Mouse (Mus musculus): ENCODE results near the gene Dync1h1.
"Not testable (repeated sequence)": the region's sequence is repeated elsewhere in the genome, so short reads cannot be mapped to it uniquely, and the experiment has no call there.

Dync1h1 gene

DNA sequence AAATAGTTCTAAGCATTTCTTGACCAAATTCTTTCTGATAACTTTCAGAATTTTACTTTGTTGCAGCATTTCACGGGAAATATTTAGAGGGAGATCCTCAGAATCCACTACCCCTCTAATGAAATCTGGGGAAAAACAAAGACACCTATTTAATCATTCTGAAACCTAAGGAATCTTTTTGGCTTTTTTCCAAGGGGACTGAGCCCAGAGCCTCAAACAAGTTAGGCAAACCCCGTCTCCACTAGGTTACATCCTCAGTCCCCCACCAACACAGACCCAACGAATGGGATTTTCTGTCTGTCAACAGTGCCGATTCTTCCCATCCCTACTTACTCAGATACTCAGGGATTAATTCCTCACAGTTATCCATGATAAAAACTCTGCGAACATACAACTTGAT is 92.1 kb downstream of the Dync1h1 start:
- DNase-seq (ENCODE audit: extremely low read depth, low read depth, low spot score), result not testable (repeated sequence)

DNA sequence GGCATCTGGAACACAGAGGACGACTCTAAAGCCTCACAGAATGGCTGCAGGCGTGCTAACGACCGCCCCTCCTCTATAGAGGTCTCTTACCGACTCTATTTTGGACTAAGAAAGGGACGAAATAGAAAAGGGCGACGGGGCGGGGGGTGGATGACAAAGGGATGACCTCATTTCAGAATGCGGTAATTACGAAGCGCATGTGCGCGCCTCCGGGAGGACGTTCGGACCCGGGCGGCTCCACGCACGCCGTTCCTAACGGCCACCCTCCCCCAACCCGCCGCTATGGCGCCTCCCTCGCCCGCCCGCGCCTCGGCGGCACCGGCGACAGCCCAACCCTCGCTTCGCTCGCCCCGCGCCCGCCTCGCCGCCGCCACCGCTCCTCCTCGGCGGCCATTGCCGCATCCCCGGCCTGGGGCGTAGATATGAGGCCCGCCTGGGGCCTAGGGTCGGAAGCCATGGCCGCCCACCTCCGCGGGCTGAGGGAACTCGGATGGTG is 94.5 kb downstream of the Dync1h1 start:
- no peak for DNase-seq (ENCODE audit: extremely low read depth, low read depth, low spot score)

DNA sequence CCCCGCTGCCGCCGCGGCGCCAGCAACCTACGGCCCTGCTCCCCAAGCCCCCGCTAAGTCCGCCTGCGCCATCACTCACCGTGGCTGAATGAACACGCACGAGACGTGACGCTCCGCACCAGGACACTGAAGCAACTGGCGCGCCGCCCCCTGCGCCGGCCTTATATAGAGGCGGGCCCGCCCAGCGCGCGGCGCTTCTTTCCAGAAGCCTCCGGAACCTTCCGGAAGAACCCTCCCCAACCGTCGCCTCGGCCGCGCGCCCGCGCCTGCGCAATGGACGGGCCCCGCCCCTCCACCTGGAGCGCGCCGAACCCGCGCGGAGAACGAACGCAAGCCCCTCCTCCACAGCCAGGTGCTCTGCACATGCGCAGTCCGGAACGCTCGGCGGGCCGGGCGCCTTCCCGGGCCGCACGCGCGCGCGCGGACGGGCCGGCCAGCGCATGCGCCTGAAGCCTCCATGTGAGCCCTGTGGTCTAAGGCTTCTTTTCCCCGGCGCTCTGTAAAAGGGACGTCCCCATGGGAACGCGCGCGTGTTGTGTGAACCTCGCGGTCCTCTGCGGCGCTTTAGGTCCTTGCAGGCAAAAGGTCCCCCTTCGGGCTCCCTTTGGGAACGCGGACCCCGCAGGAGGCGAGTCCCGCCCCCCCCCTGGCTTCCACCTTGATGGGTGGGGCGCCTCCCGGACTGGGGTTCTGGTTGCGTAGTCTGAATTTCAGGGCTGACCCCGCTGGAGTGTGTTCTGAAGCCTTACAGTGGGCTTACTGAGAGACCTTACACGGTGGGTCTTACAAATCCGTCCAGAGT is 95.1 kb downstream of the Dync1h1 start:
- DNase-seq (ENCODE audit: extremely low read depth, low read depth, low spot score), result no peak

DNA sequence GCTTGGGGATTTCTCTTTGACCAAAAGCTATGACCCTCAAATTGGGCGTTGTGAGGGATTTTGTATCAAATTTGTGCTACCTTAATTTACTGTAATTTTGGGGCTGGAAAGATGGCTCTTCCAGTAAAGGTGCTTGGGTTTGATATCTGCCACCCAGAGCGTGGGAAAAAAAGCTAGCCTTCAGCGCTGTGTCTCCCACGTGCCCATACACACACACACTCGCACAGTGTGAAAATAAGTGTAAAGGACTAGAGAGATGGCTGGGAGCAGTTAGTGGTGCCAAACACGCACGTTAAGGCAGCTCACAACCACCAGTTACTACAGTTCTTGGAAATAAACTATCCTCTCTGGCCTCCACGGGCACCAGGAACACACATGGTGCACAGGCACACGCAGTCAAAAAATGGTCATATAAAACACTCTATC is 95.7 kb downstream of the Dync1h1 start:
- DNase-seq (ENCODE audit: extremely low read depth, low read depth, low spot score), result no peak

DNA sequence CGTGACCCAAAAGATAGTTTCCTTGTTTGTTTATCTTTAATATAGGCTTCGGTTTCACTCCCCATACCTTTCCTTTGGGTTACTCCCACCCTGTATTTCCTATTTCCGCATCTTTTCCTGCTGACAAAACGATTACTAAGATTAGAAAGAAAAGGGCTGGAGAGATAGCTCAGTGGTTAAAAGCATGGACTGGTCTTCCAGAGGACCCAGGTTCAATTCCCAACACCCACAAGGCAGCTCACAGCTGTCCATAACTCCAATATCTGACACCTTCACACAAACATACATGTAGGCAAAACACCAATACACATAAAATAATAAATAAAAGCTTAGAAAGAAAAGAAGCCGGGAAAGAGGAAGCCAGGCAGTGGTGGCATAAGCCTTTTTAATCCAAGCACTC is 96.2 kb downstream of the Dync1h1 start:
- DNase-seq (ENCODE audit: extremely low read depth, low read depth, low spot score), result no peak

DNA sequence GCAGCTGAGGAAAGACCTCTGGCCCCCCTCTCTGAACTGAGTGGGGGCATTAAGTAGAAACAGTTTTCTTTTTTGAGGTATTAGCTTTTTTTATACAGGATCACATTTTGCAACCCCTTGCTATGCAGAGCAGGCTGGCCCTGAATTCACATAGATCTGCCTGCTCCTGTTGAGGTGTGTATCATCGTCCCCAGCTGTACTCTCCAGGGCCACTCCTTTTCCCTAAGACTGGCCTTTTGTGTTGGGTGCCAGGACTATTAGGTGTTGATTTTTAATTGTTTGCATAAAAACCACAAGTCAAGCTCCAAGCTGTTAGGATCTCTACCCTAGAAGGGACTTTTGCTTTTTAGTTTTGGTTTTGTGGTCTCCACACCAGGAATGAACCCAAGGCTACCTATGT is 96.8 kb downstream of the Dync1h1 start:
- no peak for DNase-seq (ENCODE audit: extremely low read depth, low read depth, low spot score)

DNA sequence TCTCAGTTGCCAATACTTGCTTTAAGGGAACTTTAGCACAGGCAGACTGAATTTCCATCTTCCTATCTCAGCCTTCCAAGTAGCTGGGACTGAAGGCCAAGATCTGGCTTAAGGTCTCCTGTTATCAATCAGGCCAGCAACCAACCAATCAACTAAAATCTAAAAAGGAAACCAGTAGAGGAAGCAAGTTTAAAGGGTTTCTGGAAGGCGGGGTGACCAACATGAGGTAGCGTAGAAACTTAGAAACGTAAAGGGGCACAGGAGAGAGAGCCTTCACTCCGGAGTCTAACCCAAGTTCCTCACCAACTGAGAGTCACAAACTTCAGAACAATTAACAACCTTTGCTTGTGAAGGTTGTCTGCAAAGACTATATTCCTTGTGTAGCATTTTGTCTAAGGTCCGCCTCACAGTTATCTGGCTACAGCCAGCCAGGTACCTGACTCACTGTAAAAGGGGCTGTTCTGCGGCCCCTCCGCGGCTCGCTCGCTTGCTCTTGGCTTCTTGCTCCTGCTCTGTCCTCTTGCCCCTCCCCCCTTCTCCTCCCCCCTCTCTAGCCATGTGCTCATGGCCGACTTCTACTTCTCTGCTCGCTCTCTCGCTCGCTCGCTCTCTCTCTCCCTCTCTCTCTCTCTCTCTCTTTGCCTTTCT is 97.4 kb downstream of the Dync1h1 start:
- no peak for DNase-seq (ENCODE audit: extremely low read depth, low read depth, low spot score)

DNA sequence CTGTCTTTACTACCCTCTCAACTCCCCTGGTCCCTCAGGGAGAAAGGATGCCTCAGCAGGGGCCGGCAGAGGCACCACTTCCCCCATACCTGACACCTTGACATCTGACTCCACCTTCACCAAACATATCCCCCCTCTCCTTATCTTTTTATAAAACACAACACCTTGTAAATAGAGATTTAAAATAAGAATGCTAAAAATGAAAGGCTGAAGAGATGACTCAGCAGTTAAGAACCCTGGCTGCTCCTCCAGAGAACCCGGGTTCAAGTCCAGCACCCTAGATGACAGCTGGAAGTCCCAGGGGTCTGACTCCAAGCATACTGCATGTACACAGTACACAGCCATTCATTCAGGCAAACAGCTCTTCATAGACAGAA is 97.9 kb downstream of the Dync1h1 start:
- no peak for DNase-seq (ENCODE audit: extremely low read depth, low read depth, low spot score)

DNA sequence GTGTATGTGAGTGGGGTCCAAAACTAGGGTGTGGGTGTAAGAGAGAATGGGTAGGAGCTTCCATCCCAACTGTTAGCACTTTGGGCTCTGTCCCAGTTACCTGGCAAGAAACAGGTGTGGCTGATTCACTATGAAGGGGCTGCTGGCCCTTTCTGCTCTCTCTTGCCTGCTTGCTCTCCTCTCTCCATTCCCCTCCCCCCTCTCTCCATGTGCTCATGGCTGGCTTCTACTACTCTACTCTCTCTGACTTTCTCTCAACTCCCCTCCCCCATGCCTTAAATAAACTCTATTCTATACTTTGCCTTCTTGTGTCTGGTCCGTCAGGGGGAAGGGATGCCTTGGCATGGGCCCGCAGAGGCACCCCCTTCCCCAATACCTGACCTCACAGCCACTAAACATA is 99.5 kb downstream of the Dync1h1 start:
- no peak for DNase-seq (ENCODE audit: extremely low read depth, low read depth, low spot score)

DNA sequence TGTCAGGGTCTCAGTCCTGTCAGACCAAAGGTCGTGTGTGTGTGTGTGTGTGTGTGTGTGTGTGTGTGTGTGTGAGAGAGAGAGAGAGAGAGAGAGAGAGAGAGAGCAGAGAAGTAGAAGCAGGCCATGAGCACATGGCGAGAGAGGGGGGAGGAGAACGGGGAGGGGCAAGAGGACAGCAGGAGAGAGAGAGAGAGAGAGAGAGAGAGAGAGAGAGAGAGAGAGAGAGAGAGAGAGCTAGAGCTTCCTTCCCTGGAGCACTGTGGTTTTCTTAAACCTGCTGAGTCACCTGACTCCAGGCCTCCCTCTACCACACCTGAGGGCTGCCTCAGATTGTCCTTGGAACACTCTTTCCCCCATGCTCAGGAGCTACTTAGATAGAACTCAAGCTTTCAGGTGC is 100.1 kb downstream of the Dync1h1 start:
- DNase-seq (ENCODE audit: extremely low read depth, low read depth, low spot score), result not testable (repeated sequence)

DNA sequence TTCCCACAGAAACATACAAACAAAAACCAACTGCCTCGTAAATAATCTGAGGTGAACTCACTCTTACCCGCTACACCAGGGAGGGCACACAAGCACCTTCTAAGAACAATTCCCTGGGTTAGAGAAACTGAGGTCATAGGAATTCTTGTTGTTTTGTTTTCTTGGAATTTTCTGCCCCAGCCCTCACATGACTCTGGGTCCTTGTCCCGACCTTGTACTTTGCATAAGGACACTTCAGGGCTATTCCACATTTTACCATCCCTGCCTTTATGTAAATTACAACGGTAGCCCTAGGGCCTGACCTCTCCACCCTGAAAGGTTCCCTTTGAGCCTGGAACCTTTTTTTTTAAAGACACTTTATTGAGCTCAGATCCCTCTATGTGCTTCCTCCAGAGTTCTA is 101.3 kb downstream of the Dync1h1 start, which contains the start of gene Hsp90aa1:
TSS of gene Hsp90aa1 (minus strand) at position 173 of the 400 bp plus-strand sequence.
- no peak for DNase-seq (ENCODE audit: extremely low read depth, low read depth, low spot score)

DNA sequence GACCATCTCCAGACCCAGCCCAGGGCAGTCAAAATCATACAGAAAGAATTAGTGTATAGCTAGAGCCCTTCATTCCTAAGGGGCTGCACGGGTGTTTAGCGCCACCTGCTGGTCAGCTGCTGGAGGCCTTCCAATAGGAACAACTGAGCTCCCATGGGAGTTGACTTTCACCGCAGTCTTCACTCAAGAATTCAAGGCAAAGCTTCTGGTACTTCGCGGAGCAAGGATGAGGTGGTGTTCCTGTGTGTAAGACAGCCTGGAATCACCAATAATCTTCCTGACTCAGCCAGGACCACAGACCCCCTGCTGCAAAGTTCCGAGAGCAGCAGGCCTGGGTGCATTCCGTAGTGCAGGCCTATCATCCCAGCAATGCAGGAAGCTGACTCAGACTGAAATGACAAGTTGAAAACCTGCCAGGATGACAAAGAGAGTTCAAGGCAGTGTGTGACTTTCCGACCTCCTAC is 101.8 kb downstream of the Dync1h1 start:
- DNase-seq (ENCODE audit: extremely low read depth, low read depth, low spot score), result no peak

DNA sequence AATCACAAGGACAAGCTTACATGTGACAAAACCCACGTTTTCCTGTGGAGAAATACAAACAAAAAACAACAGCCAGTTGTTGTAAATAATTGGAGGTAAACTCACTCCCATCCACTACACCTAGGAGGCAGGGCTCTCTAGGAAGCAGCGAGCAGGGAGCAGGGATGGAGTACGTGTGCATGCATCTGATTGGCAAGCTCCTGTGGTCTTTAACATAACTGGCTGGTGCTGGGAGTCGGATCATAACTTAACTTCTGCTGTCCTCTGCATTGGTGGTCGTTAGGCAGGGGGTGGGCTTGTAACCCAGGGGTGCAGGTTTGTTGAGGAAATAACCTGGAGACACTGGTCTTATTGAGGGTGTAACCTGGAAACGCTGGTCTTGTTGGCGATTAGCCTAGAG is 102.4 kb downstream of the Dync1h1 start:
- no peak for DNase-seq (ENCODE audit: extremely low read depth, low read depth, low spot score)

DNA sequence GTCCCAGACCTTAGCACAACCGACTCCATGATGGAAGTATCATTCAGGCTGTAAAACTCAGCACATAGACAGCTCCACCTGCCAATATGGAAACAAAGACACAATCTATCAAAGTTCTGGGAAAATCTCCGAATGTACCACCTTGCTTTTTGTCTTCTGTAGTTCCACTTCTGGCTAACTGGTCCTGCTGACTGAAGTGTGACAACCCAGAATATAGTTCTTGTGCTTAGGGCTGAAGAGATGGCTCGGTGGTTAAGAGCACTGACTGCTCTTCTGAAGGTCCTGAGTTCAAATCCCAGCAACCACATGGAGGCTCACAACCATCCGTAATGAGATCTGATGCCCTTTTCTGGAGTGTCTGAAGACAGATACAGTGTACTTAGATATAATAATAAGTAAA is 104.2 kb downstream of the Dync1h1 start:
- DNase-seq (ENCODE audit: extremely low read depth, low read depth, low spot score), result not testable (repeated sequence)

DNA sequence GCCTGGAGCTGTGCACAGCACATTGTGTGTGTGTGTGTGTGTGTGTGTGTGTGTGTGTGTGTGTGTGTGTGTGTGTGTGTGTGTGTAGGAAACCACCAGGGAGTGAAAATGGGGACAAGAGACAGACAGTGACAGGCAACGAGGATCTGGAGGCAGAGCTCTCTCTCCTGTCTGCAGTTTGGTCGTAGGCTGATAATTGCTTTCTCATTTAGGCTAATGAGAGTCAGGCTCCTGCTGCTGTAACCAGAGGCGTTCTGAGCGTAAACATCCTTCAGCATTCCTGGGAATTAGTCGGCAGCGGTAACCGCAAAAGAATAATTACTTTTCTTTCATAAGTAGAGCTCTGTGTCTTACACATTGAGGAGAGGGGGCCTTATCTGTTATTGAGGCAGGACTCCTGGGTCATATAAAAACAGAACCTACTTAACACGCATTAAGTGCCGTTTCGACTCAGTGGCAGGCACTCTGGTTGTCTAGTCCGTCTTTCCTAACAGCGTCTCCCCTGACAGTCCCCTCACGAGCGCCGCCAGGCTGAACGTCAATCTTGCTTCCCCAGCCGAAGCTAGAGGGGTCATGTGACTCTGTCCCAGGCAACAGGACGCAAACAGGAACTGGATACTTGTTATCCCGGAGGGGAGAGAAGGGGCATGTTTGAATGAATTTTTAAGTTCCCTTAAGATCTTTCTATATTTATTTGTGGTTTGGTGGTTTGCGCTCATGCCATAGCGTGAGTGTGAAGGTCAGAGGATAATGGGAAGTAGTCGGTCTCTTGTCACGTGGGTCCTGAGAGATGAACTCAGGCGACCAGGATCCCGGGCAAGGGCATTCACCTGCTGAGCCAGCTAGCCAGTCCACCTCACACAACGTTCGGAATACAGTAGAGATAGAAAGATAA is 105.3 kb downstream of the Dync1h1 start:
- no peak for DNase-seq (ENCODE audit: extremely low read depth, low read depth, low spot score)

DNA sequence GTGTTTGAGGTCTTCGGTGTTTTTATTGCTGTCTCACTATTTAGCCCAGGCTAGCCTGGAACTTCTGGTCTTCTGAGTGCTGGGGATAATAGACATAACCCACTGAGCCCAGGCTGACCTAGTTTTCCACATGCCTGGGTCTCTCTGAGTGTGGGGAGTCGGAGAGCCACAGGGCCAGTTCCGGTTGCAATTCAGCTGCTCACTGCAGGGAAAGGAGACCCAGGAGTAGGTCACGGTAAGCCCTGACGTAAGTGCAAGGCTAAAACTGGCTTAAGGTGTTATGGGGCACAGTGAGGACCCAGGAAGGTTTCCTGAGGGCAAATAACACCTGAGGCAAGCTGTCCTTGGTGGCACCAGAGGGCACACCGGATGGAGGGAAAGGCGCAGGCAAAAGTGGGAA is 106.2 kb downstream of the Dync1h1 start:
- no peak for DNase-seq (ENCODE audit: extremely low read depth, low read depth, low spot score)

DNA sequence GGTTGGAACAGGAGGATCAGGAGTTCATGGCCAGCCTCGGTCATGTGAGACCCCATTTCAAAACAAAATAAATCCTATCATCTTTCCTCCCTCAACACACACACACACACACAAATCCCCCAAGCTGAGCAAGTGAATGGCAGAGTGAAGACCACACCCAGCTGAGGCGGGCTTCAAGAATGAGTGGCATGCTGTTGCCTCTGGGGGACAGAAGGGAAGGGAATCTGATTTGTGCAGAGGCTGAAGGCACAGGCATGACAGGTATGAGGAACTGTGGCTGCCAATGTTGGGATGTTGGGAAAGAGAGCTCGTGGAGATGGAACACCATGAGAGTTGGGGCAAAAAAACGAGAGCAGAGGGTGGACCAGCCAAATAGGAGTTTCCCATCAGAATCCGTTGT is 110.0 kb downstream of the Dync1h1 start:
- no peak for DNase-seq (ENCODE audit: extremely low read depth, low read depth, low spot score)

DNA sequence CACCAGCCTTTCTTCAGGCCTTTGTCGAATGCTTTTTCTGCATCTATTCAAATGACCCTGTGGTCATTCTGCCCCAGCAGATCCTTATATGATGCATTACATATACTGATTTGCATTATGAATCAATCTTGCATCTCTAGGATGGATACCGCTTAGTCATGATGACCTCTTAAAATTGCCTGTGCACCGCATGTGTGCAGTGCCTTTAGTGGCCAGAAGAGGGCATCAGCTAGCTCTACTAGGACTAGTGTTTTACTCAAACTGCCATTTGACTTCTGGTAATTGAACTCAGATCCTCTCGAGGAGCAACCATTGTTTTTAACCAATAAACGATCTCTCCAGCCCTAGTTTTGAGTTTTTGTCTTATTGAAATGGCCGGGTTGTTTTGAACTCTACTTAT is 112.5 kb downstream of the Dync1h1 start:
- no peak for DNase-seq (ENCODE audit: extremely low read depth, low read depth, low spot score)

DNA sequence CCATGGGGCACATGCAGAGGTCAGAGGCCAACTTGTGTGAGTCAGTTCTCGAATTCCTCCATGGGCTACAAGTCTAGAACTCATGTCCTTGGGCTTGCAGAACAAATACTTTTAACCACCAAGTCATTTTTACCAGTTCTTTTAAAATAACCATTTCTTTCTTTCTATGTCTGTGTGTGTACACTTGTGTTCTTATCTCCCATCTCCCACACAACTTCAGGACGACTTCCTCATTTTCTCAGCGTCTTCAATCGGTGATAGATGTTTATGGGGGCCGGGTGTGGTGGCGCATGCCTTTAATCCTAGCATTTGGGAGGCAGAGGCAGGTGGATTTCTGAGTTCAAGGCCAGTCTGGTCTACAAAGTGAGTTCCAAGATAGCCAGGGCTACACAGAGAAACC is 113.0 kb downstream of the Dync1h1 start:
- no peak for DNase-seq (ENCODE audit: extremely low read depth, low read depth, low spot score)

DNA sequence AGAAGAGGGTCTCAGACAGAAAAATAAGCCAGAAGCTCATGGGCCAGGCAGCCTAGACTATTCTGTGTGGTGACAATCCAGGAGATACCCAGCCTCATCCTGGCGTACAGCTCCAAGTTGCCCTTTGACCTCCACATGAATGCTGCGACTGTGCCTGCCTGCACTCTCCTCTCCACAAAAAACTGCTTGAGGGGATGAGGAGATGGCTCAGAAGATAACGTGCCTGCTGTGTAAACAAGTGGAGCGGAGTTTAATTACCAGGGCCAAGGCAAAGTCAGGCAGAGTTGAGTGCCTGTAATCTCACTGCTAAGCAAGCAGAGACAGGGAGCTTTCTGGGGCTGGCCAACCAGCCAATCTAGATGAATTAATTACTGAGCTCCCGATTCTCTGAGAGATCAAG is 114.8 kb downstream of the Dync1h1 start:
- no peak for DNase-seq (ENCODE audit: extremely low read depth, low read depth, low spot score)
